Mouse (Mus musculus) adrenal gland, adult 8-10 months (tissue): ENCODE measurements around the gene Tff2. TPM values are rescaled to one million over a fixed set of nuclear protein-coding genes. Genes with fewer than 3 reads are reported as not detected.

Experiments
- total RNA-seq, 4 experiments: library from RNA; stranded (reverse); gene quantifications; 2 replicates each; pipeline ENCODE4 v1.2.4; 2022

Gene Tff2
- total RNA-seq, 4 experiments from 2014 or later: not detected

Other genes with a start within 250 kb of the Tff2 start
- gene Glp1r, start 242.5 kb downstream of the Tff2 start, total RNA-seq: under 1 TPM; 0.08 to 0.20 (median 0.11) TPM
- gene Umodl1, start 189.6 kb downstream of the Tff2 start, total RNA-seq: 1 to 10 TPM in 2 of 4 experiments, not detected in 2; 1.4 to 2.5 TPM
- 10 to 100 TPM; 11.7 to 28.2 (median 16.2) TPM for gene Abcg1, start 86.6 kb downstream of the Tff2 start, total RNA-seq
- gene Tff3, start 14.6 kb downstream of the Tff2 start, total RNA-seq: not detected
- gene Tff1, start 21.0 kb upstream of the Tff2 start, total RNA-seq: not detected
- not detected for gene Tmprss3, start 54.7 kb upstream of the Tff2 start, total RNA-seq
- under 1 TPM; 0.12 to 0.51 (median 0.31) TPM for gene Ubash3a, start 63.6 kb upstream of the Tff2 start, total RNA-seq
- 10 to 100 TPM in 2 of 4 experiments, 1 to 10 TPM in 2; 3.9 to 14.9 (median 9.1) TPM for gene Rsph1, start 133.1 kb upstream of the Tff2 start, total RNA-seq
- 10 to 100 TPM; 13.1 to 26.4 (median 22.5) TPM for gene Slc37a1, start 142.5 kb upstream of the Tff2 start, total RNA-seq
- 1 to 10 TPM; 3.0 to 7.7 (median 5.2) TPM for gene Pde9a, start 241.9 kb upstream of the Tff2 start, total RNA-seq